Mouse (Mus musculus) small intestine, adult 2 months (tissue): ENCODE data around the gene Olfr222.

Experiments used
- CTCF ChIP-seq: fragments of 200-500 bp; IDR thresholded peaks from 2 replicates; pipeline ENCODE4 v1.5.1; 2012; ENCODE audit warnings: low read depth, mild to moderate bottlenecking, control low read depth, inconsistent platforms, low read length, moderate library complexity, mixed read lengths; ENCODE audit not compliant: insufficient replicate concordance, insufficient read length; ENCODE audit errors: extremely low read depth
- POLR2A ChIP-seq: fragments of 200-500 bp; IDR thresholded peaks from 2 replicates; pipeline ENCODE4 v1.6.1; 2012; ENCODE audit warnings: low read depth, mild to moderate bottlenecking, control low read depth, inconsistent platforms, low read length, moderate library complexity

DNA sequence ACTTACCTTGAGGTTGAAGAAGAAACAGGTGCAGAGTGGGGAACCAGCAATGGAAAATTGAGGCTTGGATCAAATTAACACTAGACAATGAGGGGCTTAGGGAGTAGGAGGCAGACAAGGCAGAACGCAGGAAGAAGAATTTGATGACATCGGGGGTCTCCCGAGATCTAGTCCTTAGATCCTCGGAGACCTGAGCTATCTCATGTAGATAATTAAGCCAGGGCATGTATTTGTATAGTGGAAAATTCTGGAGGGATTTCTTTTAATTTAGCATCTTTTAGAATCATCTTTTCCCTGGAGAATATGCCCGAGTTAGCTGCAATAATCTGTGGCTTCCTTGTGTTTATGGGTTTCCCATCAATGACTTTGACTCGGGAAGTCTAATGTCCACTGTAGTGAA is 17.2 kb upstream of the Olfr222 start, which contains the start of gene Olfr223:
- no peak for TF ChIP-seq CTCF
- no peak for TF ChIP-seq POLR2A
